Mouse (Mus musculus) lung, postnatal 4 days (tissue): Measurements from ENCODE around the gene Myh15.
"Not testable (repeated sequence)": the region's sequence is repeated elsewhere in the genome, so short reads cannot be mapped to it uniquely, and the experiment has no call there.

Experiments used
- DNase-seq, 2 experiments: peaks; one replicate each; pipeline ENCODE4 v3.0.0; 2021

Gene Myh15

GRCm38 (mm10) chr16:49057186-49057585, at the start of gene Myh15:
Gene Myh15 (plus strand): TSS chr16:49057486.
- DNase-seq, result no peak

GRCm38 (mm10) chr16:49016620-49017332, 40.5 kb upstream of the Myh15 start:
- no peak for DNase-seq

- no peak for DNase-seq
Measured at GRCm38 (mm10) chr16:49035852-49036251, 21.4 kb upstream of the Myh15 start.

- no peak for DNase-seq
Measured at GRCm38 (mm10) chr16:49037771-49038170, 19.5 kb upstream of the Myh15 start.

GRCm38 (mm10) chr16:49040554-49041221, 16.6 kb upstream of the Myh15 start:
- no peak for DNase-seq

- no peak for DNase-seq
Measured at GRCm38 (mm10) chr16:49049214-49049613, 8.1 kb upstream of the Myh15 start.

- DNase-seq, result no peak
Measured at GRCm38 (mm10) chr16:49069256-49069963, 12.1 kb downstream of the Myh15 start.

- no peak for DNase-seq
Measured at GRCm38 (mm10) chr16:49071316-49071715, 14.0 kb downstream of the Myh15 start.

- DNase-seq, result no peak
Measured at GRCm38 (mm10) chr16:49128015-49128414, 70.7 kb downstream of the Myh15 start.

GRCm38 (mm10) chr16:49156193-49156592, 98.9 kb downstream of the Myh15 start:
- DNase-seq, result no peak

- DNase-seq, result peak in 1 of 2 experiments; percentile 57
Measured at GRCm38 (mm10) chr16:49164349-49165137, 107.3 kb downstream of the Myh15 start.

- no peak for DNase-seq
Measured at GRCm38 (mm10) chr16:49165728-49166127, 108.4 kb downstream of the Myh15 start.

- DNase-seq, result no peak
Measured at GRCm38 (mm10) chr16:49167325-49167724, 110.0 kb downstream of the Myh15 start.

- no peak for DNase-seq
Measured at GRCm38 (mm10) chr16:49175077-49175476, 117.8 kb downstream of the Myh15 start.

- no peak for DNase-seq
Measured at GRCm38 (mm10) chr16:49175729-49176395, 118.6 kb downstream of the Myh15 start.

GRCm38 (mm10) chr16:49193521-49193920, 136.2 kb downstream of the Myh15 start:
- no peak for DNase-seq

- DNase-seq, result no peak
Measured at GRCm38 (mm10) chr16:49193986-49194385, 136.7 kb downstream of the Myh15 start.

- DNase-seq, result no peak
Measured at GRCm38 (mm10) chr16:49196290-49196689, 139.0 kb downstream of the Myh15 start.

- DNase-seq, result no peak
Measured at GRCm38 (mm10) chr16:49197951-49198350, 140.7 kb downstream of the Myh15 start.

GRCm38 (mm10) chr16:49223733-49224132, 166.4 kb downstream of the Myh15 start:
- DNase-seq, result no peak

- DNase-seq, result not testable (repeated sequence)
Measured at GRCm38 (mm10) chr16:49243517-49243916, 186.2 kb downstream of the Myh15 start.
